In genomic region chr17:56552781-56553363, GRCm38 (mm10) we compare ENCODE assay signal across 9 mouse cellular contexts. TPM values are rescaled to one million over a fixed set of nuclear protein-coding genes. Genes with fewer than 3 reads are reported as not detected.
DNase-seq lines count a peak whose midpoint lies in the region; ATAC-seq and TF ChIP-seq lines count a peak whose summit lies in the region.
"Had no signal": no experiment of that assay in that cellular context is flagged by ENCODE, and none has a peak within 500 bp of the region (broad histone marks: within the 10 kb centered on the region; RNA-seq: fewer than 3 reads in every experiment).

No protein-coding gene starts in this region.

- ATAC-seq in kidney, postnatal 0 days (replicated peaks; ENCODE audit: low FRiP score, low read depth) = no peak
- ATAC-seq in liver, embryonic 13.5 days (ENCODE audit: low read depth) = no peak
- ATAC-seq in neural tube, embryonic 13.5 days (ENCODE audit: low read depth) = peak; percentile 16; the same call in 1 of the 2 replicates

- H3K27me3 ChIP-seq in kidney, postnatal 0 days (ENCODE audit: insufficient read depth, low read length) = no peaks in the 10 kb centered on the region
- no peaks in the 10 kb centered on the region for H3K27me3 ChIP-seq in liver, embryonic 13.5 days
- H3K27me3 ChIP-seq in neural tube, embryonic 13.5 days = no peaks in the 10 kb centered on the region

- TF ChIP-seq CTCF in kidney, postnatal 0 days (IDR thresholded peaks at IDR 0.05; ENCODE audit: low read depth) = peak; percentile 94

- intact Hi-C loops in gastrocnemius, postnatal 36 days (cut with DNase I) = loop anchor here (2.0 to 5.0 kb wide), 3 partner anchors 76 to 196 kb away; partner anchors contain the start of gene Ptprs

- H3K27ac ChIP-seq in kidney, postnatal 0 days = no peak overlapping the region
- H3K27ac ChIP-seq in liver, embryonic 13.5 days = no peak overlapping the region
- H3K27ac ChIP-seq in neural tube, embryonic 13.5 days (replicated peaks) = peak overlapping the region; percentile 90

- H3K36me3 ChIP-seq in kidney, postnatal 0 days (ENCODE audit: insufficient read depth, low read length) = no peaks in the 10 kb centered on the region
- H3K36me3 ChIP-seq in liver, embryonic 13.5 days = no peaks in the 10 kb centered on the region
- H3K36me3 ChIP-seq in neural tube, embryonic 13.5 days = no peaks in the 10 kb centered on the region

- H3K4me2 ChIP-seq in kidney, postnatal 0 days (ENCODE audit: low read length) = no peak overlapping the region
- no peak overlapping the region for H3K4me2 ChIP-seq in liver, embryonic 13.5 days
- H3K4me2 ChIP-seq in neural tube, embryonic 13.5 days = no peak overlapping the region

- peak; percentile 78 for DNase-seq in 416B (ENCODE audit: low read depth)
- DNase-seq in T-cell, adult 2 months (ENCODE audit: low spot score) = peak; percentile 77
- peak; percentile 90 for DNase-seq in embryo, embryonic 10.5 days (ENCODE audit: low spot score)
- DNase-seq in gastrocnemius, postnatal 36 days = peak; percentile 52 to 56
- DNase-seq in kidney, postnatal 0 days (ENCODE audit: low spot score) = peak; percentile 41
- DNase-seq in liver, embryonic 13.5 days = peak; percentile 61
- peak; percentile 38 to 39 for DNase-seq in thymus, adult 18-20 months

- H3K9me3 ChIP-seq in kidney, postnatal 0 days (replicated peaks; ENCODE audit: low read length) = no peaks in the 10 kb centered on the region
- H3K9me3 ChIP-seq in liver, embryonic 13.5 days (replicated peaks) = no peaks in the 10 kb centered on the region
- 0 out of 2 replicates have a peak, but pooled peaks cover 2% of the 10 kb centered on the region for H3K9me3 ChIP-seq in neural tube, embryonic 13.5 days

- no peak overlapping the region for H3K4me3 ChIP-seq in kidney, postnatal 0 days (replicated peaks; ENCODE audit: low read depth, low read length)
- H3K4me3 ChIP-seq in liver, embryonic 13.5 days (replicated peaks) = no peak overlapping the region
- no peak overlapping the region for H3K4me3 ChIP-seq in neural tube, embryonic 13.5 days

- H3K4me1 ChIP-seq in kidney, postnatal 0 days (replicated peaks; ENCODE audit: insufficient read depth, low read length) = no peaks in the 10 kb centered on the region
- 0 out of 2 replicates have a peak, but pooled peaks cover 2% of the 10 kb centered on the region for H3K4me1 ChIP-seq in liver, embryonic 13.5 days (replicated peaks)
- H3K4me1 ChIP-seq in neural tube, embryonic 13.5 days (replicated peaks) = peaks cover 40% of the 10 kb centered on the region

- no peak overlapping the region for H3K9ac ChIP-seq in kidney, postnatal 0 days (ENCODE audit: low read depth, low read length)
- no peak overlapping the region for H3K9ac ChIP-seq in liver, embryonic 13.5 days
- H3K9ac ChIP-seq in neural tube, embryonic 13.5 days = no peak overlapping the region

- 62% methylated on average over 5 of the region's 5 CpGs for WGBS in kidney, postnatal 0 days
- WGBS in liver, embryonic 13.5 days (ENCODE audit: insufficient replicate concordance) = 45% methylated on average over 5 of the region's 5 CpGs
- 50% methylated on average over 5 of the region's 5 CpGs for WGBS in neural tube, embryonic 13.5 days

RNA-seq across cellular contexts. Expression of gene Gm20219, which starts 1.3 kb away (rescaled TPM):
- under 1 TPM; 0.27 to 0.74 TPM for total RNA-seq in gastrocnemius, postnatal 36 days (2021)
- 0.93 and 1.1 TPM in 2 replicates for polyA plus RNA-seq in kidney, postnatal 0 days (2015; fragmentation: Nextera tagmentation; extraction: Ambion mirVana)
- polyA plus RNA-seq in liver, embryonic 13.5 days (2015; fragmentation: Nextera tagmentation; extraction: Ambion mirVana) = 0.08 and 0.14 TPM in 2 replicates
- 1.0 and 1.7 TPM in 2 replicates for polyA plus RNA-seq in neural tube, embryonic 13.5 days (2015; fragmentation: Nextera tagmentation; extraction: Ambion mirVana)

RNA-seq across cellular contexts. Expression of gene Safb2, which starts 31.5 kb away (rescaled TPM):
- 10 to 100 TPM; 29.6 to 34.2 TPM for total RNA-seq in gastrocnemius, postnatal 36 days (2021)
- polyA plus RNA-seq in kidney, postnatal 0 days (2015; fragmentation: Nextera tagmentation; extraction: Ambion mirVana) = 35.7 and 43.4 TPM in 2 replicates
- 37.5 and 40.7 TPM in 2 replicates for polyA plus RNA-seq in liver, embryonic 13.5 days (2015; fragmentation: Nextera tagmentation; extraction: Ambion mirVana)
- 67.6 and 77.2 TPM in 2 replicates for polyA plus RNA-seq in neural tube, embryonic 13.5 days (2015; fragmentation: Nextera tagmentation; extraction: Ambion mirVana)

RNA-seq across cellular contexts. Expression of gene Safb, which starts 31.8 kb away (rescaled TPM):
- total RNA-seq in gastrocnemius, postnatal 36 days (2021) = 10 to 100 TPM; 35.9 to 39.7 TPM
- polyA plus RNA-seq in kidney, postnatal 0 days (2015; fragmentation: Nextera tagmentation; extraction: Ambion mirVana) = 61.0 and 65.9 TPM in 2 replicates
- 44.4 and 59.7 TPM in 2 replicates for polyA plus RNA-seq in liver, embryonic 13.5 days (2015; fragmentation: Nextera tagmentation; extraction: Ambion mirVana)
- 104 and 136 TPM in 2 replicates for polyA plus RNA-seq in neural tube, embryonic 13.5 days (2015; fragmentation: Nextera tagmentation; extraction: Ambion mirVana)

RNA-seq across cellular contexts. Expression of gene Znrf4, which starts 40.6 kb away (rescaled TPM):
- total RNA-seq in gastrocnemius, postnatal 36 days (2021) = not detected
- polyA plus RNA-seq in kidney, postnatal 0 days (2015; fragmentation: Nextera tagmentation; extraction: Ambion mirVana) = not detected in 2 replicates
- polyA plus RNA-seq in liver, embryonic 13.5 days (2015; fragmentation: Nextera tagmentation; extraction: Ambion mirVana) = not detected in 2 replicates
- polyA plus RNA-seq in neural tube, embryonic 13.5 days (2015; fragmentation: Nextera tagmentation; extraction: Ambion mirVana) = not detected in 2 replicates
- total RNA-seq: gastrocnemius, postnatal 4 days had no signal

RNA-seq across cellular contexts. Expression of gene 2410015M20Rik, which starts 56.7 kb away (rescaled TPM):
- total RNA-seq in gastrocnemius, postnatal 36 days (2021) = 100 to 1,000 TPM; 130 to 135 TPM
- polyA plus RNA-seq in kidney, postnatal 0 days (2015; fragmentation: Nextera tagmentation; extraction: Ambion mirVana) = 395 and 467 TPM in 2 replicates
- 157 and 167 TPM in 2 replicates for polyA plus RNA-seq in liver, embryonic 13.5 days (2015; fragmentation: Nextera tagmentation; extraction: Ambion mirVana)
- polyA plus RNA-seq in neural tube, embryonic 13.5 days (2015; fragmentation: Nextera tagmentation; extraction: Ambion mirVana) = 179 and 214 TPM in 2 replicates

Comparison
In these comparisons a context has a peak if more than half of its experiments do, and no peak if none do; other contexts are left out.
1. DNase-seq: peak in every context shown above with its lines; median percentile 90 in embryo, embryonic 10.5 days; 78 in 416B; 77 in T-cell, adult 2 months; 61 in liver, embryonic 13.5 days; 54 in gastrocnemius, postnatal 36 days; 41 in kidney, postnatal 0 days; 38 in thymus, adult 18-20 months.